Mouse (Mus musculus): ENCODE results near the gene Iqca.

DNA sequence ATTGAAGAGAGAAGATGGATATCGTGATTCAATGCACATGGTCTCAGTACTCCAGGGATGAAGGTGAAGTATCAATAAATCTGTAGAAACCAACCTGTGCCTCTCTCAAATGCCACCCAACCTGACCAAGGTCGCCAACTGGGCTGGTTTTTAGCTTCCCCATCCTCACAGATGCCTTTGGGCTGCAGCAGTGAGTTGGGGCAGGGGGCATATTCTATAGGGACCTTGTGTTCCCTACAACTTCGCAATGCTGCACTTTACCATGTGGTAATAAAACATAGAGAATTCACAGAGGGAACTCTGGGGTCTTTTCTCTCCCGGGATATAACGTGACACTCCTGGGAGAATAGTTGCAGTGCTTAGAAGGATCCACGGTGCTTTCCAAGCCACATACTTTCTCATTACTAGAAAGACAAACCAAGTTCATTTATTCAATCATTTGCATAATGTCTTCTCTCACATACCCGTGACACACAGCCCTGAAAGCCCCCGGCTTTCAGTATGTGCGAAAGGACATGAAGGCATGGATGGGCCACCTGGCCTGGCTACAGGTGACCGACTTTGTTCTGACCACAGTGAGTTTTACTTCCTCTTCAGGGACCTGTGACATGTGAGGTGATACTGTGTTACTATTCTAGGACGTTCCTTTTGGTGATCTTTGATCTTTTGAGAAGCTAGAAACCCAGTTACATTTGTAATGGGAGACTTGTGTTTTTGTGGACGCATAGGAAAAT is 27.9 kb upstream of the Iqca start:
- TF ChIP-seq POLR2A (IDR thresholded peaks at IDR 0.05; ENCODE audit: extremely low read depth, insufficient read depth, low read length), result no peak
- TF ChIP-seq CTCF (IDR thresholded peaks at IDR 0.05; ENCODE audit: extremely low read depth, insufficient read depth, low read length), result no peak

Measured in cortical plate, adult 2 months (tissue).